In the genomic region with DNA sequence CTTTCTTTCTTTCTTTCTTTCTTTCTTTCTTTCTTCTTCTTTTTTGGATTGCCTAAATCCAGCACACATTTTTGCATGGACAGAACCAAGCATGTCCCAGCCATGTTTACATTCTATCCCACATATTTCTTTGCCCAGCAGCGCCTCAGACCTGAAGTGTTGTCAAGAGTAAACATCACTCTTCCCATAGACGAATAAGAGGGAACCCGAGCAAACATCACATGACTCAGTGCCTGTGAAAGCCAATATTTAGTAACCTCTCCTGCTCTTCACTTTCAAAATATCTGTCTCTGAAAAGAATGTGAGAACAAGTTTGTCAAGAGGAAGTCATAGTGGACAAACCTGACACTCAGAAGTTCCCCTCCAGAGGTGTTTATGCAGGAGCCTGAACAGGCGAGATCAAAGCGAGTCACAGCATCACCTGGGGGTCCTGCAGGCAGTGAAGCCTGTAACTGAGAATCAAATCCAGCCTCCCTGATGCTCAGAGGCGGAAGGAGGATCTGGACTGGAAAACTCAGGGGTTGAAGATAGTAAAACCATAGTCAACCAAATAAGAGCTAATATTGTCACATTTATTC, we compare ENCODE assay signal across 14 mouse cellular contexts.
"Had no signal": no experiment of that assay in that cellular context is flagged by ENCODE, and none has a peak within 500 bp of the region (broad histone marks: within the 10 kb centered on the region; RNA-seq: fewer than 3 reads in every experiment).

No protein-coding gene starts in this region.

- H3K4me1 ChIP-seq: intestine, embryonic 15.5 days; limb, embryonic 10.5 days; liver, embryonic 15.5 days; midbrain, embryonic 13.5 days had no signal

- H3K4me3 ChIP-seq: intestine, embryonic 15.5 days; left cerebral cortex, adult 2 months; limb, embryonic 10.5 days; liver, embryonic 15.5 days; midbrain, embryonic 13.5 days; myocyte; neural tube, embryonic 12.5 days had no signal

- H3K27ac ChIP-seq: intestine, embryonic 15.5 days; left cerebral cortex, adult 2 months; limb, embryonic 10.5 days; liver, embryonic 15.5 days; midbrain, embryonic 13.5 days; neural tube, embryonic 12.5 days; stomach, postnatal 0 days had no signal

- H3K9ac ChIP-seq: intestine, embryonic 15.5 days; liver, embryonic 15.5 days; midbrain, embryonic 13.5 days; neural tube, embryonic 12.5 days had no signal

- DNase-seq: kidney, adult 18-20 months; kidney, postnatal 10 days; retina, postnatal 1 day; right cerebral cortex, postnatal 4 days; thymus, postnatal 4 days had no signal

- H3K36me3 ChIP-seq: intestine, embryonic 15.5 days; limb, embryonic 10.5 days; liver, embryonic 15.5 days; midbrain, embryonic 13.5 days; neural tube, embryonic 12.5 days had no signal

- H3K27me3 ChIP-seq: intestine, embryonic 15.5 days; liver, embryonic 15.5 days; midbrain, embryonic 13.5 days; neural tube, embryonic 12.5 days had no signal

- ATAC-seq: intestine, embryonic 15.5 days; midbrain, embryonic 13.5 days had no signal

- H3K9me3 ChIP-seq: intestine, embryonic 15.5 days; limb, embryonic 10.5 days; liver, embryonic 15.5 days; midbrain, embryonic 13.5 days; neural tube, embryonic 12.5 days had no signal

- H3K4me2 ChIP-seq: intestine, embryonic 15.5 days; liver, embryonic 11.5 days; liver, embryonic 15.5 days; midbrain, embryonic 13.5 days; neural tube, embryonic 12.5 days had no signal
